1 mouse cellular context compared by ENCODE assay signal in the genomic region with DNA sequence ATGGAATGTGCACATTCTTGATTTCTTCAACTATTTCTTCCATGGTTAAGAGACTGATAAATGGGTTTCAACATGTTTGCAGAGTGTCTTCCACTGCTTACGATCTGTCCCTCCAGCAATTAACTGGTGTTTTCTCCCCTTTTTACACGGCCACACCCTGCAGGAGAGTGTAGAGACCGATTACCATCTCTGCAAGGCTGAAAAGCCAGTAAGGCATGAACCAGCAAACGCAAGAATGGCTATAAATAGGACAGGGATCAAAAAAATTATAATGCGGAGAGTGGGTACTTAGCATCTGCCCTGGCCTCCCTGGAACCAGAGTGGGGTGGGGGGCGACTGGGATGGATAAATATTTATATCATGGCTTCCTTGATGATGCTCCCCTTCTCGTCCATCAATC.
TF ChIP-seq lines count a peak whose summit lies in the region.

No protein-coding gene starts in this region.

TF ChIP-seq in MEL, 35 proteins besides CTCF, POLR2A, EP300 and RAD21 (continued from another document):
- TF ChIP-seq KAT2A (conservative IDR thresholded peaks at IDR 0.05; ENCODE audit: low read depth, low read length) = no peak
- TF ChIP-seq ETS1 (IDR thresholded peaks at IDR 0.05; ENCODE audit: low read depth, low read length) = no peak
- no peak for TF ChIP-seq E2F4 (IDR thresholded peaks at IDR 0.05; ENCODE audit: borderline replicate concordance, low read depth, low read length)
- no peak for TF ChIP-seq MXI1 (IDR thresholded peaks at IDR 0.05; ENCODE audit: low read depth, low read length)
- no peak for TF ChIP-seq MAFK (IDR thresholded peaks at IDR 0.05; ENCODE audit: borderline replicate concordance, low read depth, low read length)
- TF ChIP-seq TBP (IDR thresholded peaks at IDR 0.05; ENCODE audit: low read depth, low read length) = no peak
- TF ChIP-seq USF2 (IDR thresholded peaks at IDR 0.05; ENCODE audit: borderline replicate concordance in 1 of 2, insufficient read depth in 1 of 2, low read depth in 1 of 2, low read length in 2 of 2) = no peak
- TF ChIP-seq MAZ (IDR thresholded peaks at IDR 0.05; ENCODE audit: low read depth, low read length) = no peak
- TF ChIP-seq CHD2 (IDR thresholded peaks at IDR 0.05; ENCODE audit: low read length) = no peak
- no peak for TF ChIP-seq TCF12 (IDR thresholded peaks at IDR 0.05; ENCODE audit: low read depth, low read length)
- no peak for TF ChIP-seq MAX (IDR thresholded peaks at IDR 0.05; ENCODE audit: low read length)
